Mouse (Mus musculus) adrenal gland (tissue): ENCODE measurements around the gene Exosc2.

Experiments used
- intact Hi-C: fragments of 180-260 bp; cut with DNase I; formaldehyde crosslinking; loops from one replicate; pipeline ENCODE4 v1.15.1; 2025
- long read RNA-seq, 2 experiments: library from polyadenylated mRNA; unstranded; transcript quantifications; one replicate each; pipeline ENCODE4 v2.0.0; 2020; ENCODE audit warnings: borderline replicate concordance in 1 of 2; ENCODE audit not compliant: insufficient replicate concordance in 1 of 2

Exosc2 gene
- long read RNA-seq, experiment 1, transcript Exosc2-201 (9 exons, 1,686 nt): major isoform, 21 of 28 reads
- long read RNA-seq, experiment 1, partial matches to known transcripts: 1 of 28 reads
- long read RNA-seq, experiment 1, other reads (novel, unspliced or antisense): 6 of 28 reads
- long read RNA-seq, experiment 2, transcript Exosc2-201 (9 exons, 1,686 nt): major isoform, 21 of 29 reads
- long read RNA-seq, experiment 2, partial matches to known transcripts: 0 of 29 reads
- long read RNA-seq, experiment 2, other reads (novel, unspliced or antisense): 7 of 29 reads

DNA sequence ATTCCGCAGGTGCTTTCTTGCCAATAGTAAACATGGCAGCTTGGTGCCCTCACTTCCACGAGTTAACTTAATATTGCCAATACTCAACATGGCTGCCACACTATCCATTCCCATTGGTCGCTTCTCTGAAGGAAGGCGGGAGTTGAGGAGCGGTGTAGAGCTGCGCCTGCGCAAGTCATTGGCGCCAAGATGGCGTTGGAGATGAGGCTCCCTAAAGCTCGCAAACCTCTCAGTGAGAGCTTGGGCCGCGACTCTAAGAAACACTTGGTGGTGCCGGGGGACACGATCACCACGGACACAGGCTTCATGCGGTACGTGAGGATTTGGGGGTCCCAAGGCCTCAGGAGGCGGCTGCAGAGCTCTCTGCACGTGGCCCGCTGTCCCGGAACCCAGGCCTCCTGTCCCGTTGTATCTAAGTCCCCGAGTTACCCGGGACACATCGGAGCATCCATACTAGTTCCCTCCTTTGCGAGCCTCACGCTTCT is at the start of gene Exosc2:
TSS of gene Exosc2 (plus strand) at position 165 of the 485 bp plus-strand sequence.
- intact Hi-C loops: no loop called here

DNA sequence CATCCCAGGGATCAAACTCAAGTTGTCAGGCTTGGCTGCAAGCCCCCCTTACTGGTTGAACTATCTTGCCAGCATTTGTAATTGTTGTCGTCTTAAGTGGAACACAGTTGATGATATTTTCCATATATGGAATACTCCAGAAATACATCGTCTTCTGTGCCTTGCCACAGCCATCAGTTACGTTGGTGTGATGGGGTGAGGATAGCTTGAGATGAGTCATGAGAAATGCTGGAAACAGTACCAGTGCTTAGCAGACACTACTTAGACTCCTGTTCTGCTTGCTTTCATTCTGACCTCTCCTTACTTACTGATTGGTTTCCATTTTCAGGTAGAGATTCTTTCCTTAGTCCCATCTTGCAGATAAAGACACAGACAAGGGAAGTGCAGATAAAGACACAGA is 37.0 kb upstream of the Exosc2 start:
- intact Hi-C loops: no loop called here

DNA sequence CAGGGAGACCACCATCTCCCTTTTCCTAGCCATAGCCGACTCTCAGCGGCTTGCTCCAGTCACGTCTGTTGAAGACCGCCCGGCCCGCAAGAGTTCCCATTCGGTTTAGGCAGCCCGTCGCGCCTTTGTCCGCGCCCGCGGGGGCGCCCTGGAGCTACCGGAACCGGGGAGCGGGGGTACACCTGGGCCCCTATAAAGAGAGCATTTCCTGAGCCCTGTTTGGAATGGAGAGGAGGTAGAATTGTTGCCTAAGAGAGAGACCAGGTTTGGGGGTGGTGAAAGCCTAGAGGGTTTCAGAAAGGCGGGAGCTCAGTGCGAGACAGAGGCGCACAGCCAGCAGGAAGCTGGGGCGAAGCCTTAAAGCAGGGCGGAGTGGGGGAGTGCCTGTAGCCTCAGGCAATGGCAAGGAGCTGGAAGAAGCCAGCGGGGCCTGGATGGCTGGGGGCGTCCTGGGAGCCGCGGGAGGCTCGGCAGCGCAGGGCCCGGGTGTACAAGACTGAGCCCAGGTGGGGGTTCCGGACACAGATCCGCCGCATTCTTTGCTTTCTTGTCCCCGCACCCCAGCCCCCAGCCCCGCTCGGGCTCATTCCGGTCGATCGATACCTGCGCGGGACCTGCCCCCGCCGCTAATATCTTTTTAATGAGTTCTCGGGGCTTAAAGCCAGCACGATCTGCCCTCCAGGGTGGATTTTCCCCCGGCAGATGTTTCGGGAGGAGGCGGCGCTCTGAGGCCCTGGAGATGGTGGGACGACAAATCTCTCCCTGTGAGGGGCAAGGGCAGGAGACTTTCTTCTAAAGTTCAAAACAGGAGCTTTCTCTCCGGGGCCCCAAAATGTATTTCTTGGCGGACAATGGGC is 35.0 kb upstream of the Exosc2 start:
- intact Hi-C loops: no loop called here

DNA sequence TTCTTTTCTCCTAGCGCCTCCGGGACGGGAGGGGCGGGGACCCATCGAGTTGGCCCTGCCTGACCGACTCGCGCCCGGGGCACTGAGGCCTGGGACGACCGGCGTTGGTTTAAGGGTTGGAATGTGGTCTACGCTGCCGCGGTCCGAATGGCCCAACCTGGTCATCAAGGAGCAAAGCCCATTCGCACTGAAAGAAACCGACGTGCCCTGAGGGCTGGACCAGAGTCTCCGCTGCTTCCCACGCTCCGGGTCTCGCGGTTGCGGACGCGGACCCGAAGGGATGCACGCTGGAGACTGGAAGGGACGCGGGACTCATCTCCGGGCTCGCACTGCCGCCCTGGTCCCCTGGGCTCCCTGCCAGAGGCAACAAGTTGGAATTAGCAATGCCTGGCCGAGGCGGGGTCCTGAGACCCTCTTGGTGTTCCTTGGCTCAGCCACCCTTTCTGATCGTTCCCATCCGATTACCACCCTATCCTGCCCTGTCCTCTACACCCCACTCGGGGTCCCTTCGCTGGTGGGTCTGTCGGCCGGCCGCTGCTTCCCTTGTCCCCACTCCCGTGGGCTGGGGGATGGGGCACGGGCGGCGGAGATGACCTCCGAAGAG is 34.3 kb upstream of the Exosc2 start:
- intact Hi-C loops: no loop called here

DNA sequence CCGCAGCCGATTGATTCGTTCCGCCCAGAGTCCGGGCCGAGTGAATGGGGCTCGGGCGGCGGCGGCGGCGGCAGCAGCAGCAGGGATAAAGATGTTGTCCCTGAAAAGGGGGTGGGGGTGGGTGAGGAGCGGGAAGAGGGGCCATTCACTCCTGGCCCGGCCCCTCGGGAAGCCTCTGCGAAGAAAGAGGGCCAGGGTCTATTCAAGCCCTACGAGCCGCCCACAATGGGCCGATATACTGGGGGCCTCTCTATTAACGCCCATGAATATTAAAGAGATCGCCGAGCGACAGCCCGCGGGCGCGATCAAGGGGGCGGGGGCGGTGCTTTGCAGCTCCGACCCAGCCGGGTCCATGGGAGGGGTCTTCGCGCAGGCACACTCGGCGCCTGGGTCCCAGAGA is 33.8 kb upstream of the Exosc2 start:
- intact Hi-C loops: no loop called here

DNA sequence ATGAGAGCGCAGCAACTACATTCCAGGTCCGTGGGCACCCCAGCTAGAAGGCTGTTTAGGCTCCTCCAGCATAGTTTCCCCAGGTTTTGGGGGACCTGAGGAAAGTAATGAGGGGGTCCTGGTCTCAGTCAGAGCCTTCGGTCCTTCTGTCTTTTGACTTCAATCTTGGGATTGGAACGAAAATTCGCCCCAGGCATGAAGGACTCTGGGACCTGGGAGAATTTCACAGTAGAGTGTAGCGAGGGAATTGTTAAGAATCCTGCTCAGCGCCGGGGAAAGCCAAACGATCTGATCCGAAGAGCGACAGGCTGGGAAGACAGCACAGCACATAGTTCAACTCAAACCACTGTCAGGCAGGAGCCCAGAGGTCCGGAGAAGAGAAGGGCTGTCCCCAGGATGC is 33.2 kb upstream of the Exosc2 start:
- intact Hi-C loops: no loop called here

DNA sequence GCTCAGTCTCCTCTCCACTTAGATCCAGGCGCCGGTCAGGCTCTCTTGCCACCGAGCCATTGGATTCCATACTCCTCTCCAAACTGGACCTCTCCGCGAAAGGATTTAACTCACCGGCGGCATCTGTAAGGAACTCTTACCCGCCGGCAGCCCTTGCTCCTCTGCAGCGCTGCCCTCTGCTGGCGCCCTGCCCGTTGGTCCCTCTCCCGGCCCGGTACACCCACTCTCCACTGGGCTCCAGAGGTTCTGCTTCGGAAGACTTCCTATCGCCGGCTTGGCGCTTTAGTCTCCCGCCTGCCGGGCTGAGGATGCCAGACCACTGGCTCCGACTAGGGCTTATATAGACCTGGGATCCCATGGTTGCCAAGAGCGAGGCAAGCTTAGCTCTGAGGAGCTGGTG is 32.7 kb upstream of the Exosc2 start:
- intact Hi-C loops: no loop called here

DNA sequence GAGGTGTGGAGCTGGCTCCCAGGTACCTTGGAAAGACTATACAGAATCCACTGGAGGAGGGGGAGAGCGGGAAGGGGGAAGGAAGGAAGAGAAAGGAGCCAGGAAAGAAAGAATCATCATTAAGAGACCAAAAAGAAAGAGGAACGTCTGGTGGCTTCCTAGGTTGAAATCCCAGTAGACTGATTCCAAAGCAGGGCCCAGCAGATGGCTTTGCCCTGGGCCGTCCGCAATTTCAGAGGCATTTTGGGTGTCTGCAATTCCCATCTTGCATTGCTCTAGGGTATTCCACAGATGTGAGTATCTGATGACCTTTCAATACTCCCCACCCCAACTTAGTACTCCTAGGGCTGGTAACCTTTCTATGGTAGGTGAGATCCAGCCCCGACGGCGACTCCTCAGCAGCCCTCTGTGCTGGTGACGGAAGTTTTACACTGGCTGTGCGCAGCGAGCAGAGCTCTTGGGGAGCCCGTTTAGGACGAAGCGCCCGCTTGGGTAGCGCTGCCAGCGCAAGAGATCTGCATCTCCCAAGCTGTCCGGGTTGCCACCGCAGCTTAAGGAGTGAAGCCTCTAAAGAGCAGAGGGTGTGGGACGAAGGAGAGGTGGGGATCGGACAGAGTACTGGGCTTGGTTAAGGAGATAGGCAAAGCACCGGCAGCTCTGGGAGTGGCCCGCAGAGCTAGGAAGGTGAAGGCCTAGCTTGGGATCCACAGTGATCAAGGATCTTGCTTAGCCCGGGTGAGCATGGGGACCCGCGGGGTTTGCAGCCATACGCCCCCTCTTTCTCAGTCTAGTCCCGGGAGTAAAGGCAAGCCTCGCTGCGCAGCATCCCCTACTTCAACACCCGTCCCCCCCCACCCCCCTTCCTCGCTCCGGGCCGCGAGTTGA is 31.7 kb upstream of the Exosc2 start:
- intact Hi-C loops: no loop called here

DNA sequence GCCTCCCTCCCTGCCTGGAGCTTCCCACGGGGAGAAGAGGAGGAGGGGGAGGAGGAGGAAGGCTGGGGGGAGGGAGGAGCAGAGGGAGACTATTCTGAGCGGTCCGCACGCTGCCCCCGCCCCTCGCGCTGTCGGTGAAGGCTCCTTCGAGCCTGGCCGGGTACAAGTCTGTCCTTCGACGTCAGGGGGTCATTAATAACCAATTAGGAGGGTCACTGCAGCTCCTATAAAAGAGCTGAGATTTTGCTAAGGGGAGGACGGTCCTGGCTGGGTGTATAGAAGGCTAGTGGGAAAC is 31.1 kb upstream of the Exosc2 start:
- intact Hi-C loops: no loop called here

DNA sequence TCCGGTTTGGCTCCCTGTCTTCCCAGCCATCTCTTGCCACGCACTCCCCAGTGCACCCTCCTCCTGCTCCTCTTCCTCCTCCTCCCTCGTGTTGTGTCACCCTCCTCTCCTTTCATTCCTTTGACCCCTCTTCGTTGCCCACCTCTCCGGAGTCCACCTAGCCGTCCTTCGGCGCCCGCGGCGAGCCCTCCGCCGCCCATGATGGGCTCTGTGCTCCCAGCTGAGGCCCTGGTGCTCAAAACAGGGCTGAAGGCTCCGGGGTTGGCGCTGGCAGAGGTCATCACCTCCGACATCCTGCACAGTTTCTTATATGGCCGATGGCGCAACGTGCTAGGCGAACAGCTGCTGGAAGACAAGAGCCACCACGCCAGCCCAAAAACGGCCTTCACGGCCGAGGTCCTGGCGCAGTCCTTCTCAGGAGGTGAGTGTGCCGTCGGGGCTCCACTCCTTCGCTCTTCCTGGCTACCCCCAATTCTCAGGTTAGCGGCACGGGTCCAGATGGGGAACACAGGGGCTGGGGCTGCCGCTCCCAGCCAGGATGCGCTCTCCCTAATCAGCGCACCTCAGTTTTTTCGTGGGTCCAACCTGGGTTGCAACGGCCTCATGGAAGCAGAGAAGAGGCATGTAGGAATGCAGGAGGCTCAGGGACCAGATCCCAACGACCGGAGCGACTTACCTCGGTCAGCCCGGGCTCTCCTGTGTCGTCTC is 30.5 kb upstream of the Exosc2 start, which contains the start of gene Prdm12:
TSS of gene Prdm12 (plus strand) at position 137 of the 708 bp plus-strand sequence.
- intact Hi-C loops: no loop called here

DNA sequence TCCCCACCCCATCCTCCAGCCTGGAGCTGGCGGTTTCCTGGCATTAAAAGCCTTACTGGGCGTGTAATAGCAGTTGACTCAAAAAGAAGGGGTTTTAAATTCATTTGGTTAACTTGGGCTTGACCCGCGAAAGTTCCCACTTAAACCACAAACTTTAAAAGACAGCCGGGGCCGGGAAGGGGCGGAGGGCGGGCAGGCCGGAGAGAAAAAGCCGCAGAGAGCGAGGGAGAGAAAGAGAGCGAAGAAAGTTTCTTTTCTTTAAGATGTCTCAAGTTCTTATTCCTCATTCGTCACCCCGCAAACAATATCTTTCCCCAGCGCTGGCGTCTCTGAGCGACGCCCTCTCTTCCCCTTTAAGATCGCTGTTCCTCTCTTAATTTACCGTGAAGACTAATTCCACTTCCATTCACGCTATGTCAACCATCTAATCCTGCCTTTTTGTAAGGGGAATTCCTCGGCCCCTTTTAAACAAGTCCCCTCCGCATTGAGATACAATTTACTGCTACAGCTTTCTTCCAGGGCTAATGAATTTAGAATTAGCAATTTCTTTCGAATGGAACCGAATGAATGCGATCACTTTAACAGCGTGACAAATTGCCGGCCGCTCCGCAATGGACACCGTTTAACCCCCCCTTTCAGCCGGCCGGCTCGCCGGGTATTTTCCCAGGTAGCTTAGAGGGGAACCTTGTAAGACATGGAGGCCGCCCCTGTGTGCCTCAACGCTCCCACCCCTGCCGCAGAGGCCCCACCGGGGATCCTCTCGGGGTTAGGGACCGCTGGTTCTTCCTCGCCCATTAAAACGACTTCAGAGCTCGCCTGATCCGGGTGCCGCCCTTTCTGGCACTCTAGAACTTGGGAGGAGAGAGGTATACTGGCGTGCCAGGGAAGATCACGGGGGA is 29.7 kb upstream of the Exosc2 start:
- intact Hi-C loops: no loop called here

DNA sequence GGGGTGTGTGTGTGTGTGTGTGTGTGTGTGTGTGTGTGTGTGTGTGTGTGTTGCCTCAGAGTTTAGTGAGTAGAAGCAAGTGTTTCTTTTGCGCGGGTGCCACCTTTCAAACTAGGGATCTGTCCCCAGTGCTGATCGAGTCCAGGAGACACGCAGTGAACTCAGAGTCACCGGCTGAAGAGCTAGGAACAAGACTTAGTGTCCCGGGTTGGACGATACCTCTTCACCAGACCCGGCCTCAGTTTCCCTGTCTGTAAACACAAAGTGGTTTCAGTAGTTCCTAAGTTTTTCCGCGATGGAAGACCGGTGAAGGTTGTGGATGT is 29.0 kb upstream of the Exosc2 start:
- intact Hi-C loops: no loop called here

DNA sequence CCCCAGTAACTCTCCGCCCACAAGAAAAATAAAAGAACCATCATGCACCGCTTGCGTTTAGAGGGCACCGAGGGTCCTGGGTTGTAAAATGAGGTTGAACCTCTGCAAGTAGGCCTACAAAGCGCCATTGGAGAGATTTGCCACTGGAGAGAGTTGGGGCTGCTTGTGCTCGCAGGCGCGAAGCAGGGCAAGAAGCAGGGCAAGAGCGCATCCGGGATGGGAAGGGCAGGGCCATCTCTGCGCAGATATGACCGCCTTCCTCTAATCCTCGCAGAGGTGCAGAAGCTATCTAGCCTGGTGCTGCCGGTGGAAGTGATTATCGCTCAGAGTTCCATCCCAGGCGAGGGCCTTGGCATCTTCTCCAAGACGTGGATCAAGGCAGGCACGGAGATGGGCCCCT is 28.6 kb upstream of the Exosc2 start:
- intact Hi-C loops: no loop called here

DNA sequence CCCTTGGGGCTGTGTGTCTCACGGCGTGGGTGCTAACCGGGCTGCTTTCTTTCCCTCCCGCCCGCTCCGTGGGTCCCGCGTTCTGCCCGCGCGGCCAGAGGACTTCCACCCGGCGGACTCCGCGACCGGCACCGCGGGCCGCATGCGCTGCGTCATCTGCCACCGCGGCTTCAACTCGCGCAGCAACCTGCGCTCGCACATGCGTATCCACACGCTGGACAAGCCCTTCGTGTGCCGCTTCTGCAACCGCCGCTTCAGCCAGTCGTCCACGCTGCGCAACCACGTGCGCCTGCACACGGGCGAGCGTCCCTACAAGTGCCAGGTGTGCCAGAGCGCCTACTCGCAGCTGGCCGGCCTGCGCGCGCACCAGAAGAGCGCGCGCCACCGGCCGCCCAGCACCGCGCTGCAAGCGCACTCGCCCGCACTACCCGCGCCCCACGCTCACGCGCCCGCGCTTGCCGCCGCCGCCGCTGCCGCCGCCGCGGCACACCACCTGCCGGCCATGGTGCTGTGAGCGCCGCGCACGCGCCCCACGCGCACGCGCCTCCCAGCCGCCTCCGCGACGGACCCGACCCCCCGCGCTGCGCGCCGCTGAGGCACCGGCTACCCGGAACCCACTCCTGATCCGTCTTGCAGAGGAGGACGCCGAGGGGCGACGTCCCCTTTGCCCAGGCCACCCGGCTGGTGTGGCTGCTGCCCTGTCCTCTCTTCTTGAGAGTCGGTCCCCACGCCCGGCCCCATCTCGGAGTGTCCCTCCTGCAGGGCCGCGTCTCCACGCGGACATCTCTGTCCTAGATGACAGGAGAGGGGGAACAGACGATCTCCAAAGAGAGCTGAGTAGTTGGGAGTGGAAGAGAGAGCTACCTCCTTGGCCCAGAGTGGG is 16.3 kb upstream of the Exosc2 start:
- intact Hi-C loops: loop anchor here (2.0 kb wide), 1 partner anchor 171 kb away; no protein-coding TSS in a partner anchor

DNA sequence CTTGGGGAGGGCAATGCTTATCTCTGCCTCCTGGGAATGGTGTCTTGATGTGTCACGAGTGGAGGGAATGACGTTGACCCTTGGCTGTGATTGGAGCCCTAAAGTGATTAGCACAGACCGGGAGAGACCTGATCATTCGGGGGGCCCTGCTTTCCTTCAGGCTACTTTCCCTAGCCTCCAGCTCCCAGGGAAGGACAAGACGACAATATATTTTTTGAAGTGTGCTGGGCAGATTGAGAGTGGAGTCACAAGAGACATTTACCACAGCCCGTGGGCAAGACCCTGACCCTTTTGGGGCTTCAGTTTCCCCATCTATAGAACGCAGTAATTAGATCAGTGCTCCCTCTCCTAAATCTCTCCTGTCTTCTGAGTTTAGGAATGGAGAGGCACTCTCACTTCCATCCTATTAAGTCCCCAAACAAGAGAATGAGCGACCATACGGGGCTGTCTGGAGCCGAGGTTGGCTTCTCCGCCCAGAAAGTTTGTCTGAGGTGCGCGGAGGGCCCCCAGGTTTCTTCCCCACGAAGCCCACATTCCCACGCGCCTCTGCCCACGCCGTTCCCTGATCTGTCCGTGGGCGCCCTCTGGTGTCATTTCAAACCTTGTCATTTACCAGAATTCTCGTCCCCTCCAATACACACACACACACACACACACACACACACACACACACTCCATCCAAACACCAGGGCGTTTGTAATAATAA is 15.5 kb upstream of the Exosc2 start:
- intact Hi-C loops: no loop called here

DNA sequence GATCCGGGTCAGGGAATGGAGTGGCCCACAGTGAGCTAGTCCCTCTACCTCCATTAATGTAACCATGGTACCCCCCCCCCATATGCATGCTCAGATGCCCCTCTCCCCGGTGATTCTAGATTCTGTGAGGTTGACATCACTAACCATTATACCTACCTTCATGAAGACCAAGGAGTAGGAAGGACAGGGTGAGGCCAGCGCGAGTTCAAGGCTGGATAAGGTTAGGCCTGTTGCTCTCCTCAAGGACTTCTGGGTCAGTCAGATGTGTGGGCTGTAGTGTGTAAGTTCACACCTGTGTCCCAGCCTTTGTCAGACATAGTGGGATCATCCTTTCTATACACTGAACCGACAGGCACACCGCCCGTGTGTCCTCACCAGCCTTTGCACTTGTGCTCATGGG is 14.1 kb upstream of the Exosc2 start:
- intact Hi-C loops: no loop called here

DNA sequence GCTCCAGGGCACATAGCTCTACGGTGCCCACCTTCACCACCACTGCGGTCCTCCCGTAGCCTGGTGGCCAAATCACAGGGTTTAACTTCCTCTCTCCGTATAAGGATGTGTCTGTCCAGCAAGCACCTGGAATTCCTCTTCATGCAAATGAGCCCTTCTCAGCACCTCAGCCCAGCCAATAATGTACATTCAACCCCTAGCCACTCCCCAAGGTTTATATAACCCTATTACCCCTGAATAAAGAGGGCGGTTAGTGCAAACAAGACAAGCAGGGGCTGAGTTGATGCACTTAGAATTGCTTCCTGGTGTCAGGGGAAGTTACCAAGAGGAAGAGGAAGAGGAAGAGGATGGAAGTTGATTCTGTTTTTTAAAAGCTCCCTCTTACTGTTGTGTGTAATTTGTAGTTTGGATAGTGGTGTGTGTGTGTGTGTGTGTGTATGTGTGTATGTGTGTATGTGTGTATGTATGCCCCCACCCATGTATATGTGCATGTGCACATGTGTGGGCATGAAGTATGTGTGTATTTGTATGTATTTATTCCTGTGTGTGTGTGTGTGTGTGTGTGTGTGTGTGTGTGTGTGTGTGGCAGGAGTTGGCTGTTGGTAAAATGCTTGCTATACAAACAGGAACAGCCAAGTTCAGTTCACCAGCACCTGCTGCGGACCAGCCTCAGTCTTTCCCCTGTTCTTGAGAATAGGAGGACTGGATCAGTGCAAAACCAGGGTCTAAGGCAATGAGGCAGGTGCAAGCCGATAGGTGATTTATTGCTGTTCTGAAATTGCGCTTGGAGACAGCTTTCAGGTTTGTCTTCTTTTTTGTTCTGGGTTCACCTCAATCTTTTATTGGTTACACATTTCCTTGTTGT is 7.3 kb upstream of the Exosc2 start:
- intact Hi-C loops: no loop called here
